Mouse (Mus musculus) midbrain, embryonic 15.5 days (tissue): ENCODE measurements around the gene Gm47995. TPM values are rescaled to one million over a fixed set of nuclear protein-coding genes. Genes with fewer than 3 reads are reported as not detected.

ENCODE experiments used
- ATAC-seq: fragments of 200-750 bp; cut with Nextera tagmentation; replicated peaks from 2 replicates; pipeline ENCODE4 v1.8.0; 2017; ENCODE audit warnings: moderate TSS enrichment
- H3K27ac ChIP-seq: fragments of 300-500 bp; sonication (generic); 2 replicates; pipeline ENCODE4 v1.5.1; 2015; ENCODE audit warnings: mild to moderate bottlenecking, inconsistent platforms
- H3K27me3 ChIP-seq: fragments of 300-500 bp; sonication (generic); replicated peaks from 2 replicates; pipeline ENCODE4 v1.6.1; 2015; ENCODE audit warnings: inconsistent platforms
- H3K36me3 ChIP-seq: fragments of 300-500 bp; sonication (generic); replicated peaks from 2 replicates; pipeline ENCODE4 v1.6.1; 2015; ENCODE audit warnings: inconsistent platforms
- H3K4me1 ChIP-seq: fragments of 300-500 bp; sonication (generic); 2 replicates; pipeline ENCODE4 v1.6.1; 2015; ENCODE audit warnings: inconsistent platforms
- H3K4me2 ChIP-seq: fragments of 300-500 bp; sonication (generic); 2 replicates; pipeline ENCODE4 v1.6.1; 2015; ENCODE audit warnings: inconsistent platforms, mild to moderate bottlenecking, moderate library complexity
- H3K4me3 ChIP-seq: fragments of 300-500 bp; sonication (generic); 2 replicates; pipeline ENCODE4 v1.5.1; 2015; ENCODE audit warnings: mild to moderate bottlenecking, inconsistent platforms
- H3K9ac ChIP-seq: fragments of 300-500 bp; sonication (generic); 2 replicates; pipeline ENCODE4 v1.6.1; 2015; ENCODE audit warnings: mild to moderate bottlenecking, inconsistent platforms
- H3K9me3 ChIP-seq: fragments of 300-500 bp; sonication (generic); 2 replicates; pipeline ENCODE4 v1.6.1; 2016; ENCODE audit warnings: inconsistent platforms
- WGBS: fragments of 180-500 bp; shearing (Covaris S2); methylation state at CpG from one replicate; pipeline ENCODE4 v1.1.7; 2015; ENCODE audit warnings: mixed read lengths; 5-methylcytosine and 5-hydroxymethylcytosine counted together
- polyA plus RNA-seq: library from polyadenylated mRNA; unstranded; fragments of >200 nt; fragmentation: Nextera tagmentation; extraction: Ambion mirVana; gene quantifications from 2 replicates; pipeline ENCODE4 v1.2.1, GENCODE M21; 2015

The Gm47995 gene
- polyA plus RNA-seq, 1 experiment from 2014 or later, result not detected

DNA sequence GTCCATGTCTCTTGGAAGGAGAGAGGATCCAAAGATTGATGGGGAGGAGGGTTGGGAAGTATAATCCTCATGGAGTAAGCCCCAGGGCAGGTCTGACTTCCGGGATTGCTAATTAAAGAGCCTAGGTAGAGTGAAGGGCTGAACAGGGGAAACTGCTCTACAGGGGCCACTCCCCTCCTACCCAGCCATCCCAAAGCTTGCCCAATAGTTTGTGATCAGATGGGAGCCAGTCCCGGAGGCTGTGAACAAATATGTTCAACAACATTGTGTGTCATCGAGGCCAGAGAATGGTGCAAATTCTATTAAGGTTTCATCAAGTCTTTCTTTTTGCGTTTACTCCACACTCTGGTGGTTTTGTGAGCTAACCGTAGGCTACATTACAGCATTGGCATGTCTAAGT, 45.8 kb downstream of the Gm47995 start:
- Histone ChIP-seq H3K27me3 (no peaks in the 10 kb centered on the region), H3K9me3 (peaks cover 8% of the 10 kb centered on the region; the same call in 1 of the 2 replicates), H3K9ac (no peak overlapping the region), H3K36me3 (no peaks in the 10 kb centered on the region), H3K27ac (no peak overlapping the region), H3K4me1 (no peaks in the 10 kb centered on the region), H3K4me2 (no peak overlapping the region), H3K4me3 (no peak overlapping the region)
- WGBS, result 86% methylated on average over 5 of the region's 5 CpGs
- no peak for ATAC-seq

DNA sequence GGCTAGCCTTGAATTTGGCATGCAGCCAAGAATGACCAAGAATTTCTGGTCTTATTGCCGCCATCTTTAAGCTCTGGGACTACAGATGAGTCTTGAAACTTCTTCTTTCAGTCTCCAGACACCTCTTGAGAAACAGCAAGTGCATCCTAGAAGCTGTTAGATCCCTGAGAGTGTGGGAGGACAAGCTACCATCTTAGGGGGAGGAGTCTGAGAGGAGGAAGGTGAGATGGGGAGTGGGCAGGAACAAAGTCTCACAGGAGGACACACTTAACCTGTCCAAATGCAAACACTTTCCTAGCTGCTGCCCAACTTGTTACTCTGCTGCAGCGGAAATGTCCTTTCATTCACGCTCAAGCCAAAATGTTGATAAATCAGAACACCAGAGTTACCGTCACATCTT, 46.5 kb downstream of the Gm47995 start:
- Histone ChIP-seq H3K4me3 (no peak overlapping the region), H3K27ac (no peak overlapping the region), H3K27me3 (no peaks in the 10 kb centered on the region), H3K4me1 (no peaks in the 10 kb centered on the region), H3K9ac (no peak overlapping the region), H3K4me2 (no peak overlapping the region), H3K36me3 (no peaks in the 10 kb centered on the region), H3K9me3 (peaks cover 8% of the 10 kb centered on the region; the same call in 1 of the 2 replicates)
- 96% methylated on average over 4 of the region's 4 CpGs for WGBS
- no peak for ATAC-seq

DNA sequence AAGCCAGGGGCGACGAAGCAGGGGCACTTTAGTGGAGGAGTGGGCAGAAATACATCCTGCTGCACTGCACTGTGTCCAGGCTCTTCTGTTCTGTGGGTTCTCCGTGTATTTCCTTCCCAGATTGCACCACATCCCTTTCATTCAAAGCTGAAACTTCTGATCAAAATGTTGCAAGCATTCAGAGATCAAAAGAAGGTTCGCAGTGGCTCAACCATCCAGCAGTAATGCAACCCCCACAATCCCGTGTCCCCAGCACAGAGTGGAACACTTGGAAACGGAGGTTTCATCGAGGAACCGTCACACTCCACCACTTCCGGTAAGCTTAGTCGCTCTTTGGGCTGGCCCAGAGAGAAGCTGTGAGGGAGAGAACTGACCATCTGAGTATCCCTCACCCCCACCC, 46.9 kb downstream of the Gm47995 start:
- Histone ChIP-seq H3K4me1 (no peaks in the 10 kb centered on the region), H3K27me3 (no peaks in the 10 kb centered on the region), H3K4me3 (no peak overlapping the region), H3K9ac (no peak overlapping the region), H3K4me2 (no peak overlapping the region), H3K36me3 (no peaks in the 10 kb centered on the region), H3K27ac (no peak overlapping the region), H3K9me3 (peaks cover 8% of the 10 kb centered on the region; the same call in 1 of the 2 replicates)
- WGBS, result 81% methylated on average over 10 of the region's 10 CpGs
- ATAC-seq, result no peak

DNA sequence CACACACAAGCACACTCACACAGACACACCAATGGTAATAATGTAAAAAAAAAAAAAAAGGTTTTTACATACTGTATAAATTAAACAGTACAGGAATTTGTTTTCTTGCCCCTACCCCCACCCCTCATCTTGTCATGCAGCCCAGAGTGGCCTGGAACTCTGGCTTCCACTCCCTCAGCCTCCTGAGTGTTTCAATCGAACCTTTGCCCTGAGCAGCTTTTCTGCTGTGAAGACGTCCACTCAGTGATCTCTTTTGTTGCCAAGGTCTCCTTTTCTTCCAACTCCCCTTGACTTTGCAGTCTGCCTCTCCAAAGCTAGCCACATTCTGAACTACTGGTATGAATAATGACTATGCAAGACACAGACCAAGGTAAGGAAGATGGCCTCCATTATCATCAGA, 47.6 kb downstream of the Gm47995 start:
- ATAC-seq, result no peak
- Histone ChIP-seq H3K9me3 (0 out of 2 replicates have a peak, but pooled peaks cover 2% of the 10 kb centered on the region), H3K27ac (no peak overlapping the region), H3K36me3 (no peaks in the 10 kb centered on the region), H3K27me3 (no peaks in the 10 kb centered on the region), H3K4me1 (no peaks in the 10 kb centered on the region), H3K4me3 (no peak overlapping the region), H3K4me2 (no peak overlapping the region), H3K9ac (no peak overlapping the region)
- WGBS, result 55% methylated on average over 2 of the region's 2 CpGs

Other genes with a start within 250 kb of the Gm47995 start
- 1.8 and 2.0 TPM in 2 replicates for gene Hmcn1, start 205.0 kb upstream of the Gm47995 start, polyA plus RNA-seq
- gene Gm47985, start 15.9 kb upstream of the Gm47995 start, polyA plus RNA-seq, result not detected in 2 replicates
- not detected in 2 replicates for gene Gm8947, start 6.1 kb upstream of the Gm47995 start, polyA plus RNA-seq
- gene 3110040M04Rik, start 5.7 kb downstream of the Gm47995 start, polyA plus RNA-seq, result not detected in 2 replicates
- gene Gm47996, start 11.7 kb downstream of the Gm47995 start, polyA plus RNA-seq, result not detected in 2 replicates
- 247 and 257 TPM in 2 replicates for gene Ivns1abp, start 146.0 kb downstream of the Gm47995 start, polyA plus RNA-seq
- gene Swt1, start 230.0 kb downstream of the Gm47995 start, polyA plus RNA-seq, result 13.0 and 13.9 TPM in 2 replicates
- 46.6 and 48.3 TPM in 2 replicates for gene Trmt1l, start 230.1 kb downstream of the Gm47995 start, polyA plus RNA-seq